Mouse (Mus musculus) forebrain, postnatal 0 days (tissue): ENCODE measurements around the gene Ggn. TPM values are rescaled to one million over a fixed set of nuclear protein-coding genes. Genes with fewer than 3 reads are reported as not detected.

Source experiments
- ATAC-seq: fragments of 200-750 bp; cut with Nextera tagmentation; 2 replicates; pipeline ENCODE4 v1.8.0; 2017; ENCODE audit warnings: mild to moderate bottlenecking, moderate library complexity
- DNase-seq: peaks from one replicate; pipeline ENCODE4 v3.0.0-alpha.2; 2015
- H3K27ac ChIP-seq: fragments of 300-500 bp; sonication (generic); 2 replicates; pipeline ENCODE4 v1.5.1; 2014; ENCODE audit warnings: low read depth, mild to moderate bottlenecking, antibody characterized with exemption, low read length, moderate library complexity, mixed read lengths
- H3K27me3 ChIP-seq: fragments of 300-500 bp; sonication (generic); 2 replicates; pipeline ENCODE4 v1.6.1; 2014; ENCODE audit warnings: mild to moderate bottlenecking, low read length, mixed read lengths; ENCODE audit not compliant: insufficient read depth
- H3K36me3 ChIP-seq: fragments of 300-500 bp; sonication (generic); 2 replicates; pipeline ENCODE4 v1.6.1; 2014; ENCODE audit warnings: mild to moderate bottlenecking, moderate library complexity; ENCODE audit not compliant: insufficient read depth
- H3K4me1 ChIP-seq: fragments of 300-500 bp; sonication (generic); 2 replicates; pipeline ENCODE4 v1.6.1; 2014; ENCODE audit warnings: antibody characterized with exemption; ENCODE audit not compliant: insufficient read depth
- H3K4me2 ChIP-seq: fragments of 300-500 bp; sonication (generic); 2 replicates; pipeline ENCODE4 v1.6.1; 2014; ENCODE audit warnings: low read depth, mild to moderate bottlenecking, moderate library complexity
- H3K4me3 ChIP-seq: fragments of 300-500 bp; sonication (generic); 2 replicates; pipeline ENCODE4 v1.5.1; 2014; ENCODE audit warnings: low read depth, low read length, mixed read lengths
- H3K9ac ChIP-seq: fragments of 300-500 bp; sonication (generic); 2 replicates; pipeline ENCODE4 v1.6.1; 2014; ENCODE audit warnings: mild to moderate bottlenecking
- H3K9me3 ChIP-seq: fragments of 300-500 bp; sonication (generic); 2 replicates; pipeline ENCODE4 v1.6.1; 2016; ENCODE audit warnings: low read length
- CTCF ChIP-seq: sonication (generic); IDR thresholded peaks from 2 replicates; pipeline ENCODE4 v1.5.1; 2016; ENCODE audit warnings: antibody characterized with exemption, control low read depth, low read depth
- WGBS: fragments of 180-500 bp; shearing (Covaris S2); extraction: QIAGEN DNeasy Blood & Tissue Kit; methylation state at CpG from one replicate; pipeline ENCODE4 v1.1.7; 2014; 5-methylcytosine and 5-hydroxymethylcytosine counted together
- polyA plus RNA-seq: library from polyadenylated mRNA; unstranded; fragments of >200 nt; fragmentation: Nextera tagmentation; extraction: Ambion mirVana; gene quantifications from 2 replicates; pipeline ENCODE4 v1.2.1, GENCODE M21; 2015
- total RNA-seq: library from RNA; depleted of rRNA; stranded (reverse); fragments of >200 nt; gene quantifications from 2 replicates; pipeline ENCODE4 v1.2.3, GENCODE M21; 2014

The Ggn gene
- total and polyA plus RNA-seq, 2 experiments from 2014 or later = 0.40 to 0.67 TPM

DNA sequence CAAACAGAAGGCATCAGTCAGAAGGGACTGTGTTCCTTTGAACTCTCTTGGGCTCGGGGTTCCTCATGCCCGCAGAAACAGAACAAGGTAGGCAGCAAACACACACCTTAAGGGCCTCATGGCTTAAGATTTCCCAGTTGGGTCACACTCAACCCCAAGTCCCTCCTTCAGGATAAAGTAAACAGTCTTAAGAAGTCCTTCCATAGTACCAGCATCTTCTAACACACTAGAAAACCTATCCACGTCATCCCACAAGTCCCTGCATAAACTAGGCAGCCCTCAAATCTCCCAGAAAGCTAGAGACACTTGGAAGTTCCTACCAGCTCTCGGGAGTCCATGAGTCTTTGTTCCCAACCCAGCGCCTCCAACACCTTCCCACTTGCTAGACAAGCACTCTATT lies 7.7 kb upstream of the Ggn start:
- no peaks in the 10 kb centered on the region for H3K27me3 ChIP-seq
- ATAC-seq (no peak), DNase-seq (no peak)
- peaks cover 16% of the 10 kb centered on the region for H3K36me3 ChIP-seq
- H3K9me3 ChIP-seq = no peaks in the 10 kb centered on the region
- no peak overlapping the region for H3K4me2 ChIP-seq
- no peak overlapping the region for H3K9ac ChIP-seq
- H3K4me1 ChIP-seq = no peaks in the 10 kb centered on the region
- TF ChIP-seq CTCF = no peak
- no peak overlapping the region for H3K4me3 ChIP-seq
- WGBS = 87% methylated on average over 5 of the region's 5 CpGs
- no peak overlapping the region for H3K27ac ChIP-seq

DNA sequence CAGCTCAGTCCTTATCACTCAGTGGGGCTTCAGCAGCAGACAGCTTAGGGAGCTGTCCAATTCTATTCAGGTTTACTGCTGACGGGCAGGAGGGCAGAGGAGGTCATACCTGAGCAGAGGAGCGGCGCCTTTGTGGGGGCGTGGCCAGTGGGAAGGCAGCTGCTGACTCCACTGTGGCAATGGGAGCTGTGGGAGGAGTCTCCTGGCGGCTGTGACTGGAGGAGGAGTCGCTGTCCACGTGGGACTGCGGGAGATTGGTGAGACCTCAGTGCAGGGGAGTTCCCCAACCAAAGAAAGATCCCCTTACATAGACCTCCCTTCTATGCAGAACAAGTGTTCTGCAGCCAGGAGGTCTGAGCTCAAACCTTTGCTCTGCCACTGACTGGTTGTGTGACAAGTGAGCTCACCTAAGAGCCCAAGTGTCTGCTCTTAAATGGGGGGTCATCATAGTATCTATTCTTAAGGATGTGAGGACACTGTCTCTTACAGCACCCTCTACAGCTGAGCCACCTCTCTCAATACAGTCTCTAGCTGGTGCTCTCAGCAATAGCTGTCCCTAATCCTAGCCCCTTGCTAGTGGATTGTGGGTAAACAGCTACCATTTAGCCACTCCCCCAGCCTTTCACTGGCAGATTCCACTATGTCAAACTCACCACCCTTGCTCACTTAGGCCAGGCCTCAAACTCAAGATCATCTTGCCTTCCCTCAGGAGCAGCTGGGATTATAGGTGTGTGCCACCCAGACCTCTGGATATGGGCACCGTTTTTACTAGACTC lies 7.1 kb upstream of the Ggn start:
- Histone ChIP-seq H3K36me3 (peaks cover 16% of the 10 kb centered on the region), H3K9me3 (no peaks in the 10 kb centered on the region), H3K4me1 (no peaks in the 10 kb centered on the region), H3K4me3 (no peak overlapping the region), H3K27ac (no peak overlapping the region), H3K27me3 (no peaks in the 10 kb centered on the region), H3K4me2 (no peak overlapping the region), H3K9ac (no peak overlapping the region)
- TF ChIP-seq CTCF = no peak
- WGBS = 39% methylated on average over 9 of the region's 9 CpGs
- DNase-seq = no peak
- ATAC-seq = no peak

DNA sequence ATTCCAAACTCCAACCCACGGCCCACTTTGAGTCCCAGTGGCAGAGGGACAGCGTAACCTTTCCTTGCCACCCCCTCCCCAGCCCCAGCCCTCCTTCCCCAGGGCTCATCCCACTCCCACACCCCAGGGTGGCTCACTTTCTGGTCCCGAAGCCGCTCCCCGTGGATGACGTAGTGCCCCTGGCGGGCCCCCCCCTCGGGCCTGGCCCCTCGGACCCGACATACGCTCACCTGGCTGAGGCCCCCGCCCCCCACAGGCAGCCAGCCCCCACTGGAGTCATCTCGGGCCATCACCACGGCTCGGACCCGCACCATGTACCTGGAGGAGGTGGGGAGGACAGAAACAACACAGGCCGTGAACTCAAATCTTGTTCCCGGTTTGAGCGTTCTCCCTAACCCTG lies 2.4 kb upstream of the Ggn start:
- peaks cover 5% of the 10 kb centered on the region for H3K36me3 ChIP-seq
- H3K27ac ChIP-seq = no peak overlapping the region
- peaks cover 13% of the 10 kb centered on the region; the same call in 1 of the 2 replicates for H3K4me1 ChIP-seq
- WGBS = 19% methylated on average over 18 of the region's 19 CpGs
- H3K4me2 ChIP-seq = peak overlapping the region; percentile 59
- no peaks in the 10 kb centered on the region for H3K9me3 ChIP-seq
- no peak for TF ChIP-seq CTCF
- DNase-seq = no peak
- ATAC-seq = no peak
- peaks cover 21% of the 10 kb centered on the region for H3K27me3 ChIP-seq
- peak overlapping the region; percentile 75 for H3K4me3 ChIP-seq
- no peak overlapping the region for H3K9ac ChIP-seq

DNA sequence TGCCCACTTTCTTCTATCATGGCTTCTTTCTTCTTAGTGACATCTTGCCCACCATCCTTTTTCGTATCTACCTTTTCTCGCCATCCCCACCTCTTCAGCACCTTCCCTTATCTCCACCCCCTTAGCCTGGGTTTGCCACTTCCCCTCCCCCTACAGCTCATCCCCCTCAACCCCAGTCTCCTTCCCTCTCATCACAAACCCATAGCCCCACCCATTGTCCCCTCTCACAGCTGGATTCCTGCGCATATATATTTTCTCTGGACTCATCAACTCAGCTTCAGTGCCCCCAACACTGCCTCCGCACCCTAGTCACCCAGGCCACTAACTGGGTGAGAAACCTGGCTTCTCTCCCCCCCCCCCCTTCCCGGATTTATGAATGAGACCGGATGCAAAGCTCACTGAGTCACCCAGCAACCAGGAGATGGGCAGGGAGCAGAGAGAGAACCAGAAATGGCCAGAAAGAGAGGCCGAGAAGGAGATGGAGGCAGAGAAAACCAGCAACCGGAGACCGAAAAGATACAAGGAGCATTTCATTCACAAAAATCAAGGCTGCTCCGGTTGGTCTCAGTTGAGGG lies 1.8 kb upstream of the Ggn start:
- peak overlapping the region; percentile 81 for H3K27ac ChIP-seq
- peak overlapping the region; percentile 75 for H3K4me3 ChIP-seq
- H3K4me2 ChIP-seq = peak overlapping the region; percentile 59
- peak overlapping the region; percentile 72 for H3K9ac ChIP-seq
- peaks cover 26% of the 10 kb centered on the region for H3K27me3 ChIP-seq
- no peak for TF ChIP-seq CTCF
- 0 out of 2 replicates have a peak, but pooled peaks have one; percentile 0 for ATAC-seq
- H3K36me3 ChIP-seq = peaks cover 9% of the 10 kb centered on the region; the same call in 1 of the 2 replicates
- WGBS = 5% methylated on average over 10 of the region's 10 CpGs
- no peak for DNase-seq
- peaks cover 13% of the 10 kb centered on the region; the same call in 1 of the 2 replicates for H3K4me1 ChIP-seq
- H3K9me3 ChIP-seq = no peaks in the 10 kb centered on the region

DNA sequence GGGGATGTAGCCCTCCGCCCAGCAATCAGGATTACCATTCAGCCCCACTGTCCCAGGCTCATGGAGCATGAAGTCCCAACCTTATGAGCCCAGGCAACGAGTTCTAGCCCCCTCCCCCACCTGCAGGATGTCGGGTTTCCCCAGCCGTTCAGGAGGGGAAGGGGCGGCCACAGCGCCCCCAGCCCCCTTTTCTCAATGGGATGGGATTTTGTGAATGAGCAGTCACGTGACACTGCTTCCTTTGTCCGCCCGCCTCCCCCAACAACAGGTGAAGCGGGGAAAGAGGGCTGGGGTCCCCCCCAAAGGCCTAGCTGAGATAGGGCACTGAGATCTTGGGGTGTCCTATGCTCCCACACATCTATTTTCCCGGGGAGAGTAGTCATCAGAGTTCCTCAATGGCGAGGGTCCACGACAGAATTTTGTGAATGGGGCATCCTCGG lies 1.2 kb upstream of the Ggn start:
- Histone ChIP-seq H3K27ac (peak overlapping the region; percentile 81), H3K9me3 (no peaks in the 10 kb centered on the region), H3K4me2 (peak overlapping the region; percentile 59), H3K27me3 (peaks cover 32% of the 10 kb centered on the region), H3K4me3 (peak overlapping the region; percentile 75), H3K36me3 (peaks cover 14% of the 10 kb centered on the region), H3K4me1 (peaks cover 13% of the 10 kb centered on the region; the same call in 1 of the 2 replicates), H3K9ac (peak overlapping the region; percentile 72)
- DNase-seq (peak; percentile 80), ATAC-seq (peak; percentile 25; the same call in 1 of the 2 replicates)
- WGBS = under 1% methylated on average over 14 of the region's 14 CpGs
- peak; percentile 20 for TF ChIP-seq CTCF

DNA sequence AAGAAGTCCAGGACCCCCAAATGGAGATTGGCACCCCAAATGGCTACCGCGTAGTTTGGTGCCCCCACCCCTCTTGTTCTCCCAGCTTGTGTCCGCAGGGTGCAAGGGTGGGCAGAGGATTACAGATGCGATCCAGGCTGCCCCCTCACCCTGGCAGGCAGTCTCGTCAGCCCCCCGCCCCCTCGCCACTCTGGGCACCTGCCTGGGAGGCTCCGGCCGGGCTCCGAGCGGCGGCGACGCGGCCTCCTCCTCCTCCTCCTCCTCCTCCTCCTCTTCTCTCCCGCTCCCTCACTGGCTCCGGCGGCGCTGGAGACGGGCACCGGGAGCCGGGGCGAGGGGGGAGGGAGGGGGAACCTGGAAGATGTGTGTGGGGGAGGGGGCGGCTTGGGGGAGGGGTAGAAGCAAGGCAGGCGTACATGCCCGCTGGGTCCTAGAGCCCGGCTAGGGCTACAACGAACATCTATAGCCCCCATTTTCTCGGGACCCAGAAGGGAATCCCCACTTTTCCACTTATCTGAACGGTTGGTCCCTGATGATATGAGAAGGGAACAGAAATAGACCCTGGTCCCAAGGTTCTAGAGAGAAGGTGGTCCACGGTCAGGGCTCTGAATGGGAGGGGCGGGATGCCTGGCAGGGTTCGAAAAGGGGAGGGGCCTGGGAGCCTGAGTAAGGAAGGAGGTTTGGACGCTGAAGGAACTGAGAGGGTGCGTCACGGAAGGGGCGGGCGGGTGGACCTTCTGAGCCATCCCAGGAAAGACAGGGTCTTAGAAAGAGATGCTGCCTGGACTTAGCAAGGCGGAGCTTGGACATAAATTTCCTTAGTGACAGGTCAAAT lies 562 bp upstream of the Ggn start:
- 2% methylated on average over 31 of the region's 39 CpGs for WGBS
- Histone ChIP-seq H3K4me3 (peak overlapping the region; percentile 75), H3K27me3 (peaks cover 38% of the 10 kb centered on the region), H3K9me3 (no peaks in the 10 kb centered on the region), H3K36me3 (peaks cover 20% of the 10 kb centered on the region), H3K27ac (peak overlapping the region; percentile 81), H3K4me2 (peak overlapping the region; percentile 59), H3K4me1 (peaks cover 13% of the 10 kb centered on the region; the same call in 1 of the 2 replicates), H3K9ac (peak overlapping the region; percentile 72)
- TF ChIP-seq CTCF = no peak
- ATAC-seq (peak; percentile 87), DNase-seq (peak; percentile 90)
